Mouse (Mus musculus): ENCODE results near the gene Abhd15. TPM values are rescaled to one million over a fixed set of nuclear protein-coding genes. Genes with fewer than 3 reads are reported as not detected.

Abhd15 gene
- polyA plus RNA-seq, 1 experiment = 1.1 TPM

DNA sequence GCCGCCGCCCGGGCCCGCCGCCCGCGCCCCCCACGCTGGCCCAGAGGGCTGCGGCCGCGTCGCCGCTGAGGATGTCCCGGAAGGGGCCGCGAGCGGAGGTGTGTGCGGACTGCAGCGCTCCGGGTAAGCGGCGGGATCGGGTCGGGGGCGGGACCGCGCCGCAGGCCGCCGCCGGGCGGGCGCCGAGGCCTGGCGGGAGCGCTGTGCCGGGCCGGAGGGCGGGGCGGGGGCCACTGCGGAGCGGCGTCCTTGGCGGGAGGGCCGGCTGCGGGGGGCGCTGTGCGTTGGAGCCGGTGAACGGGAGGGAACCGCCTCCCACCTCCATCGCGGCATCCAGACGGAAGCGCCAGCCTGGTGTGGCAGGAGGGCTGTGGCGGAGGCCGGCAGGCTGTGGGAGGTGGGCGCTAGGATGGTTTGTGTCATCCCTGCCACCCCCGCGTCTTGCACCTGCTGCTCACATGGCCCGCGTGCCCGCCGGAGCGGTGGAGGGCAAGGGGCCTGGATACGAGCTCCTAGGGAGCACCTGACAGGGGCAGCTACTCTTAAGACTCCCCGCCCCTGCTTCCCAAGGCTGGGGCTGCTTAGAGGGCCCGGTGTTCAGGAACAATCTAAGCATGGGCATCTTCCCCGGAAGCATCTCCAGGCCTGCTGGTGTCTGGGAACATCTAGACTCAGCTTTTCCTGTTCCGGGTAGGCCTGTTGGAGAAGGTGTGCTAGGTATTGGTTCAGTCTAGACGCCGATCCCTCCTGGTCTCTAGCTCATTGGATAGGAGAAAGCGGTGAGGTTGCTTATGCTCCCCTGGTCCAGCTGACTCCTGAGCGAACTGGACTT, 21.2 kb upstream of the Abhd15 start, which contains the start of gene Git1:
Gene Git1, plus strand, starts transcription at position 51 of the 832 bp plus-strand sequence.
- no peak for DNase-seq (ENCODE audit: low spot score)

- DNase-seq (ENCODE audit: low spot score) = no peak
Measured at GRCm38 (mm10) chr11:77494344-77494676, 20.6 kb upstream of the Abhd15 start.

GRCm38 (mm10) chr11:77494782-77495181, 20.1 kb upstream of the Abhd15 start:
- DNase-seq (ENCODE audit: low spot score) = no peak

DNA sequence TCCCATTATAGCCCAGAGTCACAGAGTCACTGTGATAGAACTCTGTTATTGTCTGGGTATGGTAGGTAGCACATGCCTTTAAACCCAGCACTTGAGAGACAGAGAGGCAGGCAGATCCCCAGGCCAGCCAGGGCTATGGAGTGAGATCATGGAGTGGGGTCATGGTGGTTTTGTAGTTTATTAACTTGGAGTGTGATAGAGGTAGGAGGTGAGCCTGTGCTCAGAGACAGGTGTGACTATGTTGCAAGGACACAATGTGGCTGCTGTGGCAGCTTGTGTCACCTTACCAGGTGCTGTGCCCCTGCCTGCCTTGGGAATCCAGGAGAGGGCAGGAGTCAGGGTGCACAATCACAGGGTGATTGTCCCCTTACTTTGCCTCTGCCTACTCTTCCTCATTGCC, 19.4 kb upstream of the Abhd15 start:
- DNase-seq (ENCODE audit: low spot score) = no peak

DNA sequence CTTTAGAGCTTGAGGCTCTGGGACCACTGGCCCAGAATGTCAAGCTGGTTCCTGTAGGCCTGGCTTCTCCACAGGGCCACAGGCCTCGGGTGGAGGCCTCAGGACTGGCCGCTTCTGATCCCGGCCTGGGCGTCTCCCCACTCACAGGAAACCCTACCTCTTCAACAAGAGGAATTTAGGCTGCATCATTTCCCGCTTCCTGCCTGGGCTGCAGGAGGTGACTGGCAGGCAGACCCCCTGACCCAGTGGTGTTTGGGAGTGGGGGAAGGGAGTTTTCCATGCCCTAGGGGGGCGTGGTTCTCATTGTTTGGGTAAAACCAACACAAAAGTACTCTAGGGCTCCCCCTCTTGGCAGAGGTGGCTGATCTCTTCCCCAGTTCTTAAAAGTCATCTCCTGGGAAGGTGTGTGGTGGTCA, 17.6 kb upstream of the Abhd15 start:
- no peak for DNase-seq (ENCODE audit: low spot score)

DNA sequence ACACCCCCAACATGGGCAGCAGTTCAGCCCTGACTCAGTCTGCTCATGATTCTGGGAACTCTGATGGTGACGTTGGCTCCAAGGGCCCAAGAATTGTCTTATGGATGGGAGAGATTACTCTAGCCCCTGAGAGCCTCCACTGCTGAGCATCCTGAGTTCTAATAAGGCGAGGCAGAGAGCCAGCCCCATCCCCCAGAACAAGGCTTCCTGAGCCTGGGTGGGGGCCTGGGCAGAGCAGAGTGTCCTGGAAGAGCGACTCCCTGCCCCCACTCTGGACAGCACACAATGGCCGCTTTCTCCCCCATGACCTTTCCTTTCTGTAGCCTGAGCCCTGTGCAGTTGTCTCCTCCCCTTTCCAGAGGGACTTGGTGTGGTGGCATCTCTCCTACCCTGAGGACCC, 17.1 kb upstream of the Abhd15 start:
- no peak for DNase-seq (ENCODE audit: low spot score)

DNA sequence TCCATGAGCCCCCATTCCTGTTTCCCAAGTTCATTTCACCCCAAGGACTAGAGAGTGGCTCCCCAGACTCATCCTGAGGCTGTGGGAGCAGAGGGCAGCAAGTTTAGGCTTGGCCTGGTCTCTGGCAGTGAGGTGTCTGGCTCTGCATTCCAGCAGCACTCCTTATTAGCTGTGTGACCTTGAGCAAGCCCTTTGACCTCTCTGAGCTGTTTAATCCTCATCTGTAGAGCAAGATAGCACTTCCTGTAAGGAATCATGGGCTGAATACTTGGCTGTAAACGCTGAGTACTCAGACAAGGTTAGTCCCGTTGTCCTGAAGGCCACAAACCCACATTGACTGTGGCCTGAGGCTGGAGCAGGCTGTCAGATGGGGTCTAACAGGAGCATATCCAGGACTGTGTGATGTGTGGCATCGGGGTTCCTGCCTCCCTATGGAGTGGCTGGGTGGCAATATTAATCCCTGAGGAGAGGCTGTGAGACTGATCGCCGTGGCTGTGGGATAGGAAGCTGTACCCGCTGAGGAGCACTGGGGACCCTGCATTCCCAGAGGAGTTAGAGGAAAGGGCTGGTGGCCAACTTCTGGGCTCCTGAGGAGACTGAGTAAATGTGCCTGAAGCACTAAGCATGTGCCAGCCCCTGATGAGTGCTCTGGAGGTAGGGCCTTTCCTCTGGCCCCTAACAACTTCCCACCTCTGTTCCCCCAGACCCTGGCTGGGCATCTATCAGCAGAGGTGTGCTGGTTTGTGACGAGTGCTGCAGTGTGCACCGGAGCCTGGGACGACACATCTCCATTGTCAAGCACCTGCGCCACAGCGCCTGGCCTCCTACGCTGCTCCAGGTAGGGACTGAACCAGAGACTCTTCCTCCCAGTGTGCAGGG, 16.4 kb upstream of the Abhd15 start:
- no peak for DNase-seq (ENCODE audit: low spot score)

DNA sequence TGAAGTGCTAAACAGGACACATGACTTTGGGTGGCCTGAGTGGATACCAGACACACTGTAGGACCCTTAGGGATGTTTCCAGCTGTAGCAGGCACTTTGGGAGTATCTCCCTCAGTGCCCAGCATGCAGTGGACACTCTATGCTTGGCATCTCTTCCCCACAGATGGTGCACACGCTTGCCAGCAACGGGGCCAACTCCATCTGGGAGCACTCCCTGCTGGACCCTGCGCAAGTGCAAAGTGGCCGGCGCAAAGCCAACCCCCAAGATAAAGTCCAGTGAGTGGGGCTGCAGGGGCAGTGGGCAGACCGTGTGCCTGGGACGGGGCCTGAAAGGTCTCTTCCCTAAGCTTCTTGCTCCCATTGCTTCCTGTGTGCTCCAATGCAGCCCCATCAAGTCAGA, 15.6 kb upstream of the Abhd15 start:
- DNase-seq (ENCODE audit: low spot score) = no peak

DNA sequence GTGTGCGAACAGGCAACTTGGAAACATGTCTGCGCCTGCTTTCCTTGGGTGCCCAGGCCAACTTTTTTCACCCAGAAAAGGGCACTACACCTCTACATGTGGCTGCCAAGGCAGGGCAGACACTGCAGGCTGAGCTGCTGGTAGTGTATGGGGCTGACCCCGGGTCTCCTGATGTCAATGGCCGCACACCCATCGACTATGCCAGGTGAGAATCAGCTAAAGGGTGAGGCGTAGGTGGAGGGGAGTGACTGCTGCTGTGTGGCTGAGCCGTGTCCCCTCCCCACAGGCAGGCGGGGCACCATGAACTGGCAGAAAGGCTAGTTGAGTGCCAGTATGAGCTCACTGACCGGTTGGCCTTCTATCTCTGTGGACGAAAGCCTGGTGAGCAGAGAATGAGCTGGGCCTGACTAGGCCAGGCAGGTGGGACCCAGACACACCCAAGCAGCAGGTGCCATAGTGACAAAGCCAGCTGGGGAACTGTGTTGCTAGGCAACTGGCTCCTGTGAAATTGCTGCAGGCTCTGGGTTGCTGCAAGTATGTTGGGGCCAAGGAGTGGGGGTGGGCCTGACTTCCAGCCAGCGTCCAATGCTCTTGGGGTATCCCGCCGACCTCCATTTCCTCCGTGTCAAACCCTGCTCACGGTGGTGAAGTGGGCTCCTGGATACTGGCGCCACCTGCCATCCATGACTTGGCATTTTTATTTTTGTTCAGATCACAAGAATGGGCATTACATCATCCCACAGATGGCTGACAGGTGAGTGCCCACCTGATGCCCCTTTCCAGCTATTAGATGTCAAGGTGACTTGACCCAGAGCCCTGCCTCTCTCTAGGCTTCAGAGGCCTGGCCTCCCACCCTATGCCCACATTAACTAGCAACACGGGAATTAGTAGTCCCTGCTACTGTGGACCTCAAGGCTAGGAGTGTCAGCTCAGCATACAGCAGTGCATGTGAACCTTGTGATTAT, 14.3 kb upstream of the Abhd15 start:
- DNase-seq (ENCODE audit: low spot score) = no peak

DNA sequence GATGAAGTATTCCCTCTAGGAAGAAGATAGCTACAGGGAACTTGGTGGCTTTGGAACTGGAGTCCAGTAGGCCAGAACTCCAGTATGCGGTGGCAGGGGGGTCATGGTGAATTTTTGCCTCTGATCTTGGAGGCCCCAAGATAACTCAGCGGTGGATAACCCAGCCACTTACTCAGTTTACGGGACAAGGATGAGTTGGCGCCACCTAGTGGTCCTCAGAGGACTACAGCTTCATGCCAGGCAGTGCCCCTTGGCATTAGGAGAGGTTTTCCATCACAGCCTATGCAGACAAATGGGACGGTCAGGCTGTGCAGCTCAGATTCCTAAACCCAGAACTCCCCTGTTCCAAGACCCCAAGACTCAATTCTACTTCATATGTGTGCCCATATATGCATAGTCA, 13.5 kb upstream of the Abhd15 start:
- DNase-seq (ENCODE audit: low spot score) = no peak

DNA sequence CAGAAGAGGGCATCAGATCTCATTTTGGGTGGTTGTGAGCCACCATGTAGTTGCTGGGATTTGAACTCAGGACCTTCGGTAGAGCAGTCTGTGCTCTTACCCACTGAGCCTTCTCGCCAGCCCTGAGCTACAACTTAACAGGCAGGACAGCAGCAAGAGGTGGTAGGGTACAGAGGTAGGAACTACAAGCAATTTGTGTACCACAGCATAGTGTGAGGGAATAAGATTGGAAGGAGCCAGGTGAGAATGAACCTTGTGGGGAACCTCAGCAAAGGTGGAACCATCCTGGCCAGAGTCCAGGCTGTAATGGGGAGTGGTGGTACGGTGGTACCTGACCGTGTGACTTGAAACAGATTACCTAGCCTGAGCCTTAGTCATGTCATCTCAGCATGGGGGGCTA, 12.9 kb upstream of the Abhd15 start:
- no peak for DNase-seq (ENCODE audit: low spot score)

GRCm38 (mm10) chr11:77502481-77502880, 12.4 kb upstream of the Abhd15 start:
- no peak for DNase-seq (ENCODE audit: low spot score)

GRCm38 (mm10) chr11:77503511-77503910, 11.4 kb upstream of the Abhd15 start:
- DNase-seq (ENCODE audit: low spot score) = no peak

GRCm38 (mm10) chr11:77504377-77504776, 10.5 kb upstream of the Abhd15 start:
- DNase-seq (ENCODE audit: low spot score) = no peak

DNA sequence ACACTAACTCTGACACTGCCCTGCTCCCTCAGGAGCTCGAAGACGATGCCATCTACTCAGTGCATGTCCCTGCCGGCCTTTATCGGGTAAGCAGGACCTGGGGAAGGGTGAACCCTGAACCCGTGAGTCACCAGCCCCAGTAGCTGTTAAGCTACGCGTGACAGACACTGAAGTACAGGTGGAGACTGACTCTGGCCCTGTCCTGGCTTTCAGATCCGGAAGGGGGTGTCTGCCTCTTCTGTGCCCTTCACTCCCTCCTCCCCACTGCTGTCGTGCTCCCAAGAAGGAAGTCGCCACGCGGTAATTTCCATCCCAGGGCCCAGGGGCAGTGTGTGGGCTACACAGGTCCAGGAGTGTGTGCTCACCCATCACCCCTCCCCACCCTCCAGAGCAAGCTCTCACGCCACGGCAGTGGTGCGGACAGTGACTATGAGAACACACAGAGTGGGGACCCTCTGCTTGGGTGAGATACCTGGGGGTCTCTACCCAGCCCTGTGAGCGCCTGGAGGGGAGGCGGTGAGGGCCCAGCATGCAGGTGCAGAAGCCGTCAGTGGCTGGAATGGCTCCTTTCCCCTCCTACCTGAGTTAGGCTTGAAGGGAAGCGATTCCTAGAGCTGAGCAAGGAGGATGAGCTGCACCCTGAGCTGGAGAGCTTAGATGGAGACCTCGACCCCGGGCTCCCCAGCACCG, 9.5 kb upstream of the Abhd15 start:
- DNase-seq (ENCODE audit: low spot score) = no peak

- no peak for DNase-seq (ENCODE audit: low spot score)
Measured at GRCm38 (mm10) chr11:77506273-77506672, 8.6 kb upstream of the Abhd15 start.

DNA sequence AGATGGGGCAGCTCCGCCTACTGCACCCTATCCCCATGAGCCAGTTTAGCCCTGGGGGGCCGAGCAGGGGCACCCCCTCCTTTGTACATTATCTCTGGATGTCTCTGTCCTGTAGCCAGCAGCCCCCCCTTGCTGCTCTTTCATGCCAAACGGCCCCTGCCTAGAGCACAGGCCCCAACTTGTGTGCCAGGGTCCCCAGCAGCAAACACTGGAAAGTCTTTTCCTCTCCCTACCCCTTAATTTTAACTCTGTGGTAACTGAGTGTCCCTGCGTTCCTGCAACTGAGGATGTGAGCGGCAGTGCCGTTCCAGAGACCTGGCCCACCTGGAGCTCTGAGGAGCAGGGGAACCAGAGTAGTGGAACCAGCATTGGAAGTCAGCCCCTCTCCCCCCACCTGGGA, 8.0 kb upstream of the Abhd15 start:
- DNase-seq (ENCODE audit: low spot score) = no peak

- DNase-seq (ENCODE audit: low spot score) = no peak
Measured at GRCm38 (mm10) chr11:77507426-77507825, 7.5 kb upstream of the Abhd15 start.

DNA sequence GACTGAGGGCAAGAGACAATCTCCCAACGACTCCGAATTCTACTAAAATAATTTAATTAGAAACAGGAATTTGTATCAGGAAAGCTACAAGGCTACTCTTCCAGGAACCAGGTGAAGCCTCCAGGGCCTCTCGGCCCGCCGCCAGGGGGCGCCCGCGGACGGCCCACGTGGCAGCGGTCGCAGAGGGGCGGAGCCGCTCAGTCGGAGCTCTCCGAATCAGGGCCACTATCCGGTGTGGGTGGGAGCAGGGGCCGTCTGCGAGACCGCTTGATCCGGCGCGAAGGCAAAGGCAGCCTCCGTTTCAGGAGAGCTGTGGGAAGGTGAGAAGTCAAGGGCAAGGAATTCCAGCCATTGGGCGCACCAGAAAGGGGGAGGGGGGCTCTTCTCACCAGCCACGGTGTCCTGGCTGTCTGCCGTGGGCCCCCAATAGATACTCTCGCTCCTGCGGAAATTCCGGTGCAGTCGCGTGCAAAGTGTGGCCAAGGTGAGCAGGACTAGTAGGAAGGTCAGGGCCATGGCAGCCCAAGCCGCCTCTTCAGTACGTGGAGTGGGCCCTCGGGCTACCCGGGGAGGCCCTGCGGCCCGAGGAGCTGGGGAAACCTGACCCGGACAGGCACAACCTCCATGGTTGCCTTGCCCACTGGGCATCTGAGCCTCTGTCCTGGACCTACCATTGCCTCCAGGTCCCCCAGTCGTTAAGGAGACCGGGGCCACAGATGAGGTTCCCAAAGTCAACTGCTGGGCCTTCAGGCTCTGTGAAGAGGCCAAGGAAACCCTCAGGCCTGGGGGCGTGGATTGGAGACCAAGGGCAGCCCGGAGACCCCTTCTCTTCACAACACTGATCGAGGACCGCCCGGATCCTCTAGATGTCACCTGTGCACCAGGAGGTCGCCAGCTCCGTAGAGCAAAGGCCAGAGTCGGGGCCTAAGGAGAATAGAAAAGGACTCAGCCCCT, 6.6 kb upstream of the Abhd15 start:
- no peak for DNase-seq (ENCODE audit: low spot score)

DNA sequence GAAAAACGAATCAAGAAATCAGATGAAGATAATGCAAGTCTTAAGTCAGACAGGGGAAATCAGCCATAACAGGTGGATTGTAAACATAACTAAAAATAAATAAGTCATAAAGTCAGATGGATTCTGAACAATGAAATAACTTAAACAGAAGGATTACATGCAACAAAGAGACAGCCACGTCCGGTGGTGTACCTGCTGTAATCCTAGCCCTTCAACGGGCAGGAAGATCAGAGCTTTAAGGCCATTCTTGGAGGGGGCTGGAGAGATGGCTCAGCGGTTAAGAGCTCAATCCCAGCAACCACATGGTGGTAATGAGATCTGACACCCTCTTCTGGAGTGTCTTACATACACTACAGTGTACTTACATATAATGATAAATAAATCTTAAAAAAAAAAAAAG, 3.6 kb upstream of the Abhd15 start:
- DNase-seq (ENCODE audit: low spot score) = no peak
